Mouse (Mus musculus) hematopoietic stem cell, adult 5-6 weeks (primary cell): Measurements from ENCODE around the gene Brms1. TPM values are rescaled to one million over a fixed set of nuclear protein-coding genes. Genes with fewer than 3 reads are reported as not detected.
"Not testable (repeated sequence)": the region's sequence is repeated elsewhere in the genome, so short reads cannot be mapped to it uniquely, and the experiment has no call there.

Experiments
- ATAC-seq, 2 experiments: fragments of 125-278 bp in 1 of 2; replicated peaks in 1 of 2; 2 replicates each; pipeline ENCODE4 v1.8.0; 2016 to 2017; ENCODE audit warnings: inconsistent platforms in 2 of 2, mild to moderate bottlenecking in 2 of 2, moderate number of reproducible peaks in 2 of 2, low read depth in 1 of 2, moderate TSS enrichment in 1 of 2; ENCODE audit not compliant: low FRiP score in 2 of 2, poor library complexity in 2 of 2, severe bottlenecking in 2 of 2, insufficient read depth in 1 of 2, low TSS enrichment in 1 of 2
- total RNA-seq: library from RNA; stranded (forward); fragments of 172-1452, 232-1000 nt; gene quantifications from 2 replicates; pipeline ENCODE4 v1.2.3, GENCODE M21; 2017

Gene Brms1
- total RNA-seq, 1 experiment from 2014 or later: 29.5 TPM

DNA sequence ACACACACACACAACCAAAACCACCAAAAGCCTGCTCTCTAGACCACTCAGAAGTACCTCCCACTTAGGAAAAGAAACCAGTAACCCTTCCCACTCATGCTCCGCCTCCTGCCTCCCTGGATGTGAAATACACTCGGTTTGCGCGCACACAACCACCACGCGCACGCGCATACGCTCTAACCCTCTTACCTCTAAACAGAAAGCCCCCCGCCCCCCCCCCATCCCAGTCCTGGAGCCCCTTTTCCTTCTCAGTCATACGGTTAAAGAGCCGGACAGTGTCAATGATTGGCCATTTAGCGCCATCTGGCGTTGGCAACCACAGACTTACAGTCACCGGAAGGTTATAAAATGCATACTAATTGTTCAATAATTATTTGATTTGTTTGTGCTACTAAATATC, 31.9 kb downstream of the Brms1 start:
- ATAC-seq: 0 out of 4 replicates have a peak, but pooled peaks of 1 of the 2 experiments have one; percentile 27

GRCm38 (mm10) chr19:5073518-5073917, 32.4 kb downstream of the Brms1 start:
- ATAC-seq: no peak

- no peak for ATAC-seq
Observed at GRCm38 (mm10) chr19:5079279-5079678, 38.1 kb downstream of the Brms1 start.

GRCm38 (mm10) chr19:5082005-5082404, 40.9 kb downstream of the Brms1 start:
- ATAC-seq: no peak

DNA sequence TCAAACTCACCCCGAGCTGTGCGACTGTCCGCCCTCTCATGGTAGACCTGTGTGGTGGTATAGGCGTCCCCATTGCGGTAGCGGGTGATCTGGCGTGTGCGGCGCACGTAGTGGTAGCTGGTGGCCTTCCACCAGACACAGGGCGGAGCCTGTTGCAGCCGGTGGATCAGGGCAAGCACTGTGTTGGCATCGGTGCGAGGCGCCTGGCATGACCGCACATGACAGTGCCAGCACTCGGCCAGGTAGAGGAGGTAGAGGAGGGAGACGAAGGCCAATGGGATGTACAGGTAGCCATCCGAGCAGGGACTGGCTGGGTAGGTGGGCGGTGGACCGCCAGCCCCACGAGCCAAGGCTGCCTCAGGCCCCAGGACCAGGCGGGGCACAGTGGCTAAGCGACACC, 41.4 kb downstream of the Brms1 start:
- no peak for ATAC-seq

GRCm38 (mm10) chr19:5083961-5084833, 43.0 kb downstream of the Brms1 start:
- no peak for ATAC-seq

DNA sequence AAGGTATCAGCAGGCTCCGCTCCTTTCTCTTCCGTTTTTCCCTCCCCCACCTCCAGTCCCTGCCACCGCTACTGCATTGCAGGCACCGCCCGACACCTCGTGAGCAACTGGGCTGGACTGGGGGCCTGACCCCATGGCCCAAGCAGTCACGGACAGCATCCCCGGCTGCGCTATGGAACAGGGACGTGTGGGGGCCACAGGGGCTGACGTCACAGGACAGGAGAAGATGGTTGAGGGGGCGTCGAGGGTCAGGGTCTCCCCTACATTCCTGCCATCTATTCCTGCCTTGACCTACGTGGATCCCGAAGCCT, 43.6 kb downstream of the Brms1 start:
- ATAC-seq: no peak

DNA sequence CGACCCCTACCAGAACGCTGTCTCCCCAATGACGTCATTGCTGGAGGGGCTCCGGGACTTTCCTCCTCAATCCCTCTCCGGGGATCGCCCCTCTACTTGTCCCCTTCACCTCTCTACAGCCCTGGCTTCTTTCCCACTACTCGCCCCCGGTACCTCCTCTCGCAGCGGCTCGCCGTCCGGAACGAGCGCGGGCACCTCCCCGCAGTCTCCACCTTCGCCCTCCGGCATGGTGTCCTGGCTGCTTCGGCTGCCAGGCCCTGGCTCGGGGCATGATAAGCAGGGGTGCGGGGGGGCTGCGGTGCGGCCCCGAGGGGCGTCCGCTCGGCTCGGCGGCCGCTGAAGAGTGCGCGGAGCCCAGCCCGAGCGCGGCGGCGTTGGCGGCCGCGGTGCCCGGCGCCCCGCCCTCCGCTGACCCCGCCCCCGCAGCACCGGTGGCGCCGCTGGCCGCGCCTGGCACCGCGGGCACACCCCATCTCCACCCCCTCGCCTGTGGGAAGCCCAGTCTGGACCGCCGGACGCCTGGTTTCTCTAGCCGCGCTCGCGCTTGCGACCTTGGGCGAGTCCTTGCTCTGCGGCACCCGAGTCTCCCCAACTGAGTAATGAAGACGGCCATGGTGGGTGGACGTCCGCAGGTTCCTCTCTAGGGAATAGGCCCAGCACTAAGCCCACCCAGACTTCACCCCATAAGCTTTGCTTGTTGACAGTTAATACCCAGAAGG, 44.1 kb downstream of the Brms1 start, which contains the start of gene Tmem151a:
Gene Tmem151a, minus strand, starts transcription at position 387 of the 719 bp plus-strand sequence.
- no peak for ATAC-seq

DNA sequence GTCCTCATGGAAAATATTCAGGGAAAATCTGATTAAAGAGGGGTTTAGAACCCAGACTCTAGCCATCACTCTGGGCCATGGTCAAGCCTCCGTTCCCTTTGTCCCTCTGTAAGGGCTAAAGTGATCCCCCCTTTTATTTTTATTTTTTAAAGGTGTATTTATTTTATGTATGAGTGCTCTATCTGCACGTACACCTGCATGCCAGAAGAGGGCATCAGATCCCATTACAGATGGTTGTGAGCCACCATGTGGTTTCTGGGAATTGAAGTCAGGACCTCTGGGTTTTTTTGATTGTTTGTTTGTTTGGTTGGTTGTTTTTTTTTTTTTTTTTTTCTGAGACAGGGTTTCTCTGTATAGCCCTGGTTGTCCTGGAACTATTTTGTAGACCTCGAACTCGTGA, 45.4 kb downstream of the Brms1 start:
- ATAC-seq: not testable (repeated sequence)

GRCm38 (mm10) chr19:5087884-5088728, 47.0 kb downstream of the Brms1 start, which contains the start of gene Yif1a:
TSS of gene Yif1a (plus strand) at chr19:5088538.
- peak; percentile 86 to 92 for ATAC-seq

GRCm38 (mm10) chr19:5089324-5089723, 48.2 kb downstream of the Brms1 start:
- ATAC-seq: no peak

DNA sequence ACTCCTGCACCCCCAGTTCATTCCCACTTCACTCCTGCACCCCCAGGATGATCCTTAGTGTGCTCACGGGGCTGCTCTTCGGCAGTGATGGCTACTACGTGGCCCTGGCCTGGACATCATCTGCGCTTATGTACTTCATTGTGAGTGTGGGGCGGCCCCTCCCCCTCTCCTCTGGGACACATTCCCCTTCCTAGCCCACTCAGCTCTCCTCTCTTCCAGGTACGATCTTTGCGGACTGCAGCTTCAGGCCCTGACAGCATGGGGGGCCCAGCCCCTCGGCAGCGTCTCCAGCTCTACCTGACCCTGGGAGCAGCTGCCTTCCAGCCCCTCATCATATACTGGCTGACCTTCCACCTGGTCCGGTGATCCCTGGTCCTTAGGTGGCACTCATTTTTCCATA, 50.9 kb downstream of the Brms1 start:
- no peak for ATAC-seq

- ATAC-seq: no peak
Observed at GRCm38 (mm10) chr19:5093481-5094242, 52.5 kb downstream of the Brms1 start.

GRCm38 (mm10) chr19:5094243-5094632, 53.1 kb downstream of the Brms1 start:
- peak; percentile 55 to 77 for ATAC-seq

- ATAC-seq: no peak
Observed at GRCm38 (mm10) chr19:5094746-5095417, 53.7 kb downstream of the Brms1 start.

DNA sequence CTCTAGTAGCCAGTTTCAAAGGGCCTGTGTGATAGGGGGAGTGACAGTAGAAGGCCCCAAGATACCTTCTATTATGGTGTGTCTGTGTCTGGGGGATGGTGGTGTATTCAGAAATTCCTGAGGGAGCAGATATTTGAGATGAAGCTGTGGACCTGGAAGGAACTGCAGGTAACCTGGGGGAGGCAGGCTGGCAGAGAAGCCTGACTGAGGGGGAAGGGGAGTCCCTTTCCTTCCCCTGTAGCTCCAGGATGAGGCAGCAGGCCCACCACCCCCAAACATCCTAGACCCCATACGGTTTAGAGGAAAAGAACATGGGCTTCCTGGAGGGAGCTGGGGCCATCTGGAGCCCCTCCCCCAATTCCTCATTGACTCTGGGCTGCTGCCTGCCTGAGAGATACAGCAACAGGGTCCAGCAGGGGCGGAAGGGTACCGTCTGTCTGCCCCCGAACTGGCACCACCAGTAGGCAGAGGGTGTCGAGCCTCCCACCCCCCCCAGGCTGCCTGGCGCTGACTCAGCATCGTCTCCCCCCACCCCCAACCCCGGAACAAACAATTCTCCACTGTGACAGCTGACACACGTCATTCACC, 54.8 kb downstream of the Brms1 start:
- ATAC-seq: no peak
